Mouse (Mus musculus): ENCODE measurements at regions not wholly inside any gene's neighbourhood (a gene's known extent, or its start where the extent isn't known, plus 50 kb on each side); places are given as distances from the start of the nearest gene placed in this dataset.

DNA sequence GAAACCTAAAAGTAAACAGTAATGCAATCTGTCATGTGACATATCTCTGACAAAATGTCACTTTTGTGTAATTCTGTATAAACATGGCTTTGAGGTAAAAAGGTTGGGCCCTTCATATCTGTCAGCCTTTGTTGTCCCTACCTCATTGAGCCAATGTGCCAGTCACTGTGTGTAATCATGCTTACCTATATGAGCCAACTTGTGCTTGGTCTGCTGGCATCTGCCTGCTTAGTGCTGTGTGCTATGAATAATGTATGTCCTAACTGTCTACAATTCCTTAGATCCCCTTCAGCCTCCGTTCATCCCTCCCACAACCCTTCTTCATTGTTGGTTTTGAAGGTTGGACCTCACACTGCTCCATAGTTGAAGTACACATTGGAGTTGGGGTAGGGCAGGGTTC, 86.9 kb upstream of the Olig3 start:
- H3K27me3 ChIP-seq (replicated peaks; ENCODE audit: control insufficient read depth, insufficient read depth, low read length), result no peaks in the 10 kb centered on the region
- H3K36me3 ChIP-seq (ENCODE audit: control insufficient read depth, insufficient read depth), result no peaks in the 10 kb centered on the region
- H3K27ac ChIP-seq (ENCODE audit: low read length), result no peak overlapping the region
- no peak overlapping the region for H3K4me2 ChIP-seq (ENCODE audit: low read length)
- H3K9me3 ChIP-seq (ENCODE audit: control insufficient read depth, low read length), result no peaks in the 10 kb centered on the region
- 29% methylated on average over 1 of the region's 1 CpGs for WGBS
- no peak overlapping the region for H3K9ac ChIP-seq (replicated peaks; ENCODE audit: low read depth, low read length)
- peaks cover 2% of the 10 kb centered on the region; the same call in 1 of the 2 replicates for H3K4me1 ChIP-seq (replicated peaks; ENCODE audit: control insufficient read depth, insufficient read depth, low read length)
- ATAC-seq, result no peak
- H3K4me3 ChIP-seq (replicated peaks; ENCODE audit: low read length), result no peak overlapping the region

DNA sequence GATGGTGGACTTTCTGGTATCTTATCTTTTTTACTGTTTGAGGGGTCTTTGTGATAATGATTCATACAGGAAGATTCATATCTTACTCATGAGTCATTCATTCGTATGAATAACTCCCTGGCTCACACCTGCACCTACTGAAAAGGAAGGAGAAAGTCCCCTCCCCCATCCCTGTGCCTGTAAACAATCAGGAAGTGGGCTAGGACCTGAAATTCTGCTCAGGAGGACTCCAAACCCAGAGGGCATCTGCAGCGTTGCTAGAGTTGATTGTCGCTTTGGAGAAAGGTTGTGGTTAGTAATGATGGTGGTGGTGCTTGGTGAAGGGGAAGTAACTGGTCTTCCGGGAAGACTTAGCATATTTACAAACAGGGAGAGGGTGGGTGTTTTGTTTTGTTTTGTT, 88.3 kb upstream of the Olig3 start:
- no peak for ATAC-seq
- WGBS, result 73% methylated on average over 4 of the region's 4 CpGs
- Histone ChIP-seq H3K9ac (replicated peaks; ENCODE audit: low read depth, low read length) (no peak overlapping the region), H3K36me3 (ENCODE audit: control insufficient read depth, insufficient read depth) (no peaks in the 10 kb centered on the region), H3K27me3 (replicated peaks; ENCODE audit: control insufficient read depth, insufficient read depth, low read length) (no peaks in the 10 kb centered on the region), H3K4me3 (replicated peaks; ENCODE audit: low read length) (no peak overlapping the region), H3K4me1 (replicated peaks; ENCODE audit: control insufficient read depth, insufficient read depth, low read length) (peaks cover 2% of the 10 kb centered on the region; the same call in 1 of the 2 replicates), H3K4me2 (ENCODE audit: low read length) (no peak overlapping the region), H3K27ac (ENCODE audit: low read length) (no peak overlapping the region), H3K9me3 (ENCODE audit: control insufficient read depth, low read length) (no peaks in the 10 kb centered on the region)

DNA sequence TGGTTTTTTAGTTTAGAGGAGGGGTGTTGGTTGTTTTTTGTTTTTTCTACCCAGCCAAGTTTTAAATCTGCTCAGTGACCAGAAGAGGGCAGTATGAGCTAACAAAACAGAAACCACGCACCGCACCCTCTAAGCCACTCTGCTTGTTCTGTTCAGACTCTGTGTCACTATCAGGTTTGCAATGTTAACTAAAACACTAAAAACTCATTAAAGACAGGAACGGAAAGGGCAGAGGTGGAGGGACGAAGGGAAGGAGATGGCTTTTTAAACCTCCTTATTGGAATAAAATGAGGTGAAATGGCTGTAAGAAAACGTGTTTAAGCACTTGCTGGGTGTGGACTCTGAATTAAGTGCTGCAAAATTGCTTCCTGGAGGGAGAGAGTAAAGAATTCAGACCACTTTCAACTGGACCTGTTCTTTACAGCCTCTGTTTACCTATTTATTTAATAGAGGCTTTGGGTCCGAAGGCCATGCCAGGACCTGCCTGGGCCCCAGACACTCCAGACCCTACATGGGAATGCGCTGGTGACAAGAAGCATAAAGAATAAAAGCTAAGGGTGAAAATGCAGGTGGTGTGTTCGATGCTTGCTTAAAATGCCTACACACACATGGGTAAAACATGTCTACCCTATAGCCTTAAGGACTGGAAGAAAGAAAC, 116.1 kb upstream of the Olig3 start:
- Histone ChIP-seq H3K27ac (ENCODE audit: low read length) (no peak overlapping the region), H3K27me3 (replicated peaks; ENCODE audit: control insufficient read depth, insufficient read depth, low read length) (no peaks in the 10 kb centered on the region; the same call in 1 of the 2 replicates), H3K36me3 (ENCODE audit: control insufficient read depth, insufficient read depth) (no peaks in the 10 kb centered on the region), H3K9me3 (ENCODE audit: control insufficient read depth, low read length) (no peaks in the 10 kb centered on the region), H3K4me2 (ENCODE audit: low read length) (no peak overlapping the region), H3K4me3 (replicated peaks; ENCODE audit: low read length) (no peak overlapping the region), H3K4me1 (replicated peaks; ENCODE audit: control insufficient read depth, insufficient read depth, low read length) (no peaks in the 10 kb centered on the region), H3K9ac (replicated peaks; ENCODE audit: low read depth, low read length) (no peak overlapping the region)
- WGBS, result 37% methylated on average over 8 of the region's 8 CpGs
- peak; percentile 90 for ATAC-seq

DNA sequence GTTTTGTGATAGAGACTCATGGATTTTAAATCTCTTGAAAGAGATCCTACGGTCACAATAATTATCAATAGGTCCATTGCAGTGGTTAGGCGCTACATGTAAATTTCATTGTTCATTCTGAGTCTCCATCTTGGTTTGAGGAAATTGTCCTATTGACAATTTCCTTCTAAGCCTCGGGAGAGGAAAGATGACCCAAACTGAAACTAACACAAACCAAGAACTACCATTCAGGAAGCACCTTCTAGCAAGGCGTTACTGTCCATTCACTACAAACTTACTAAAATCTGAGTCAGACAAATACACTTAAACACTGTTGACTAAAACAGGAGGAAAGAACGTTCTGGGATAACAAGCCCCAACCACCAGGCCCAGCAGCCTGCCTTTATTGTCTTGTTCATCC, 140.1 kb upstream of the Olig3 start:
- no peaks in the 10 kb centered on the region for H3K36me3 ChIP-seq (ENCODE audit: control insufficient read depth, insufficient read depth)
- H3K9ac ChIP-seq (replicated peaks; ENCODE audit: low read depth, low read length), result no peak overlapping the region
- H3K4me2 ChIP-seq (ENCODE audit: low read length), result no peak overlapping the region
- H3K27ac ChIP-seq (ENCODE audit: low read length), result no peak overlapping the region
- H3K9me3 ChIP-seq (ENCODE audit: control insufficient read depth, low read length), result no peaks in the 10 kb centered on the region
- H3K27me3 ChIP-seq (replicated peaks; ENCODE audit: control insufficient read depth, insufficient read depth, low read length), result no peaks in the 10 kb centered on the region
- H3K4me3 ChIP-seq (replicated peaks; ENCODE audit: low read length), result no peak overlapping the region
- WGBS, result 89% methylated on average over 5 of the region's 5 CpGs
- H3K4me1 ChIP-seq (replicated peaks; ENCODE audit: control insufficient read depth, insufficient read depth, low read length), result no peaks in the 10 kb centered on the region
- no peak for ATAC-seq

DNA sequence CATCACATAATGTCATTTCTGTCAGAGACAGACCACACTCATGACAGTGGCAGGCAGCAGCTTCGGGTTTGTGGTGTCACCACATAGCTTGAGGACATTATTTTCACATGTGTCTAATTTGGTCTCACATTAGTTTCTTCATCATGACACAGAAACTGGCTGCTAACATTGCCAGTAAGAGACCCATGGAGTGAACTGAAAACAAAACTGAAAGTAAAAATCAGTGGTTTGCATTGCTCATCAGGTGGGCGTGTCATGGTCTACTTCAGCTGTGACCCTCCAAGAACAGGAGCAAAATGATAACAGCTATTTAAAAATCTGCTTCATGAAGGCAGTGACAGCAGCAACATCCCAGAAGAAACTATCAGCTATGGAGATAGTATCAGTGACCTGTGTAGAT, 146.6 kb upstream of the Olig3 start:
- H3K27ac ChIP-seq (ENCODE audit: low read length), result no peak overlapping the region
- H3K36me3 ChIP-seq (ENCODE audit: control insufficient read depth, insufficient read depth), result no peaks in the 10 kb centered on the region
- H3K27me3 ChIP-seq (replicated peaks; ENCODE audit: control insufficient read depth, insufficient read depth, low read length), result no peaks in the 10 kb centered on the region
- no peaks in the 10 kb centered on the region for H3K9me3 ChIP-seq (ENCODE audit: control insufficient read depth, low read length)
- H3K9ac ChIP-seq (replicated peaks; ENCODE audit: low read depth, low read length), result no peak overlapping the region
- 96% methylated on average over 2 of the region's 2 CpGs for WGBS
- peaks cover 4% of the 10 kb centered on the region; the same call in 1 of the 2 replicates for H3K4me1 ChIP-seq (replicated peaks; ENCODE audit: control insufficient read depth, insufficient read depth, low read length)
- H3K4me3 ChIP-seq (replicated peaks; ENCODE audit: low read length), result no peak overlapping the region
- no peak for ATAC-seq
- no peak overlapping the region for H3K4me2 ChIP-seq (ENCODE audit: low read length)

DNA sequence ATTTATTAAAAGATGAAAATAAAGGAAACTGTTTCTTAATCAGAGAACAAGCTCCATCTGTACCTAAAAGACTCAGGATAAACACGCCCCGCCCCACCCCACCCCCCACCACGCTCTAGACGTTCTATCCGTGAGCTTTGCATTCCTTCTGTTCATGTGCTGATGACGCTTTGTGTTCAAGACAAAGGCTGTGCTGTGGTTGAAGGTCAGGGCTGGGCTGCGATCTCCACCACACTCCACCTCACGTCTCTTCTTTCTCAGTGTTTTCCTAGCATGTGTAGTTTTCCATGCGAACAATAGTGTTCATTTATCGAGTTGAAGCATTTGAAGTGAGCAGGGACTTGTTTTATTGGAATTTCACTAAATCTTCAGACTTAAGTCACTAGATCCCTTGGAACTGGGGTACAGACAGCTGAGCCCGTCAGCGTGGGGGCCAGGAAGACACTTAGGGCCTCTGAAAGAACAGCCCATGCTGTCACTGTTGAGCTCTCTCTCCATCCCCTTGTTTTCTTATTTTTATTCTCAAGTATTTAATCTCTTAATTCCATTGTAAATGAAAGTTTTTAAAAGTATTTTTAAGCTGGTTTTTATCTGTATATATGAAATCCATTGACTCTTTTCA, 148.1 kb upstream of the Olig3 start:
- no peaks in the 10 kb centered on the region for H3K9me3 ChIP-seq (ENCODE audit: control insufficient read depth, low read length)
- WGBS, result 4% methylated on average over 12 of the region's 12 CpGs
- H3K9ac ChIP-seq (replicated peaks; ENCODE audit: low read depth, low read length), result no peak overlapping the region
- H3K4me3 ChIP-seq (replicated peaks; ENCODE audit: low read length), result no peak overlapping the region
- peak overlapping the region; percentile 44 for H3K4me2 ChIP-seq (ENCODE audit: low read length)
- H3K27ac ChIP-seq (ENCODE audit: low read length), result no peak overlapping the region
- no peaks in the 10 kb centered on the region for H3K36me3 ChIP-seq (ENCODE audit: control insufficient read depth, insufficient read depth)
- no peak; the same call in 1 of the 2 replicates for ATAC-seq
- H3K27me3 ChIP-seq (replicated peaks; ENCODE audit: control insufficient read depth, insufficient read depth, low read length), result no peaks in the 10 kb centered on the region
- peaks cover 4% of the 10 kb centered on the region; the same call in 1 of the 2 replicates for H3K4me1 ChIP-seq (replicated peaks; ENCODE audit: control insufficient read depth, insufficient read depth, low read length)

DNA sequence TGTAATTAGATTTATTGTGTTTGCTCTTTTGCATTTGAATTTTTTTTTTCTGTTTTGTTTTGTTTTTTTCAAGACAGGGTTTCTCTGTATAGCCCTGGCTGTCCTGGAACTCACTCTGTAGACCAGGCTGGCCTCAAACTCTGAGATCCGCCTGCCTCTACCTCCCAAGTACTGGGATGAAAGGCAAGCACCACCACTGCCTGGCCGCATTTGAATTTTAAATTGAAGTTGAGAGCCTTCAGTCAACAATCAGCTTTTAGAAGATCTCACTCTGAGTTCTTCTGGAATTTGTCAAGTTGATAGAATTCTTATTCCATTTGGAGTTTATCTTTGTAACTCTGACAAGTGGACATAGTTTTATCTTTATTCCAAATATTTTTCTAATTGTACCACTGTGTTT, 148.8 kb upstream of the Olig3 start:
- no peak overlapping the region for H3K4me3 ChIP-seq (replicated peaks; ENCODE audit: low read length)
- H3K4me1 ChIP-seq (replicated peaks; ENCODE audit: control insufficient read depth, insufficient read depth, low read length), result peaks cover 4% of the 10 kb centered on the region; the same call in 1 of the 2 replicates
- H3K36me3 ChIP-seq (ENCODE audit: control insufficient read depth, insufficient read depth), result no peaks in the 10 kb centered on the region
- H3K27ac ChIP-seq (ENCODE audit: low read length), result no peak overlapping the region
- no peak overlapping the region for H3K9ac ChIP-seq (replicated peaks; ENCODE audit: low read depth, low read length)
- ATAC-seq, result no peak
- 60% methylated on average over 2 of the region's 2 CpGs for WGBS
- no peak overlapping the region for H3K4me2 ChIP-seq (ENCODE audit: low read length)
- H3K27me3 ChIP-seq (replicated peaks; ENCODE audit: control insufficient read depth, insufficient read depth, low read length), result no peaks in the 10 kb centered on the region
- no peaks in the 10 kb centered on the region for H3K9me3 ChIP-seq (ENCODE audit: control insufficient read depth, low read length)

DNA sequence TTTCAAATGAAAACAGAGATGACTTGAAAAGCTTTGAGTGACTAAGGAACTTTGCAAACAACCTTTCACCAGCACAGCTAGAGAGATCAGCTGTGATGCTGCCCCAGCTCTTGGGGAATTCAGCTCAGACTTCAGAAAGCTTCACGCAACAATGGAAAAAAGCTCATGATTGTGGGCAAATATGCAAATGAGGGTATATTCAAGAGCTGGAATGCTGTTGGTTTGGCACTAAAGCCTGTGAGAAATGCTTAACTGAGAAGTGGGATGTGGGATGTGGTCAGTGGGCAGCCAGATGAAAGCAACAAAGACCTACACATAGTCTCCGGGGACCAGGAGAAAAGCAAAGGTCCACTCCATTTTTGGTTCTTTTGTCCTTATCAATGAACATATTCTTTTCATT, 156.0 kb upstream of the Olig3 start:
- Histone ChIP-seq H3K4me1 (replicated peaks; ENCODE audit: control insufficient read depth, insufficient read depth, low read length) (no peaks in the 10 kb centered on the region), H3K27me3 (replicated peaks; ENCODE audit: control insufficient read depth, insufficient read depth, low read length) (no peaks in the 10 kb centered on the region), H3K4me2 (ENCODE audit: low read length) (no peak overlapping the region), H3K27ac (ENCODE audit: low read length) (no peak overlapping the region), H3K9ac (replicated peaks; ENCODE audit: low read depth, low read length) (no peak overlapping the region), H3K4me3 (replicated peaks; ENCODE audit: low read length) (no peak overlapping the region), H3K9me3 (ENCODE audit: control insufficient read depth, low read length) (no peaks in the 10 kb centered on the region), H3K36me3 (ENCODE audit: control insufficient read depth, insufficient read depth) (no peaks in the 10 kb centered on the region)
- no peak for ATAC-seq
- 37% methylated on average over 2 of the region's 2 CpGs for WGBS

DNA sequence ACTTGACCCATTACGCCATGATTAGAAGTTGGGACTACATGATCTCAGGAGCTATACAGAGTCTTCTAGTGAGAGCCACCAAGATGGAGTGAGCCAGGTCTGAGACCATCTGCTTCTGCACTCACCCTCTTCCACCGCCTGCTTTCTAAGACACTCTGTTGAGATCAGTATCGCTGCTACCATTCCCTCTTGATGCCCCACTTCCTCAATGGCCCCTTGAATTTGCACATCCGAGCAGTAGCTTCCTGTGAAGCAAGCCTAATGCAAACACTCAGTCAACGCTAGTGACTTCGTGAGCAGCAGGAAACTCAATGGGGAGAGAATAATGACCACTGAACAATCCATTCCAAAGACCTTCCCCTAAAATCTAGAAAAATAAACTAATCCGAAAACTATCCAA, 160.7 kb upstream of the Olig3 start:
- WGBS, result 87% methylated on average over 7 of the region's 7 CpGs
- no peak for ATAC-seq
- no peak overlapping the region for H3K4me3 ChIP-seq (replicated peaks; ENCODE audit: low read length)

More for the DNA sequence above, 160.7 kb upstream of the Olig3 start:
- Histone ChIP-seq H3K4me1 (replicated peaks; ENCODE audit: control insufficient read depth, insufficient read depth, low read length) (no peaks in the 10 kb centered on the region), H3K27me3 (replicated peaks; ENCODE audit: control insufficient read depth, insufficient read depth, low read length) (no peaks in the 10 kb centered on the region), H3K9me3 (ENCODE audit: control insufficient read depth, low read length) (no peaks in the 10 kb centered on the region), H3K4me2 (ENCODE audit: low read length) (no peak overlapping the region), H3K9ac (replicated peaks; ENCODE audit: low read depth, low read length) (no peak overlapping the region), H3K36me3 (ENCODE audit: control insufficient read depth, insufficient read depth) (no peaks in the 10 kb centered on the region), H3K27ac (ENCODE audit: low read length) (no peak overlapping the region)
